Mouse (Mus musculus) heart, postnatal 0 days (tissue): ENCODE data around the gene Wwc1. TPM values are rescaled to one million over a fixed set of nuclear protein-coding genes. Genes with fewer than 3 reads are reported as not detected.

Source experiments
- ATAC-seq: fragments of 200-750 bp; cut with Nextera tagmentation; 2 replicates; pipeline ENCODE4 v1.8.0; 2017; ENCODE audit warnings: low read depth, moderate number of reproducible peaks, moderate library complexity; ENCODE audit not compliant: insufficient read depth
- DNase-seq: peaks from one replicate; pipeline ENCODE4 v3.0.0-alpha.2; 2016; ENCODE audit warnings: low spot score
- H3K27ac ChIP-seq: fragments of 300-500 bp; sonication (generic); 2 replicates; pipeline ENCODE4 v1.5.1; 2014; ENCODE audit warnings: low read depth, mild to moderate bottlenecking
- H3K27me3 ChIP-seq: fragments of 300-500 bp; sonication (generic); 2 replicates; pipeline ENCODE4 v1.6.1; 2014; ENCODE audit warnings: low read length, mixed read lengths; ENCODE audit not compliant: control insufficient read depth, insufficient read depth
- H3K36me3 ChIP-seq: fragments of 300-500 bp; sonication (generic); replicated peaks from 2 replicates; pipeline ENCODE4 v1.6.1; 2014; ENCODE audit warnings: low read length, mixed read lengths; ENCODE audit not compliant: control insufficient read depth, insufficient read depth
- H3K4me1 ChIP-seq: fragments of 300-500 bp; sonication (generic); 2 replicates; pipeline ENCODE4 v1.6.1; 2014; ENCODE audit warnings: antibody characterized with exemption; ENCODE audit not compliant: control insufficient read depth, insufficient read depth
- H3K4me2 ChIP-seq: fragments of 300-500 bp; sonication (generic); 2 replicates; pipeline ENCODE4 v1.6.1; 2014; ENCODE audit warnings: low read depth, mild to moderate bottlenecking, low read length, moderate library complexity
- H3K4me3 ChIP-seq: fragments of 300-500 bp; sonication (generic); 2 replicates; pipeline ENCODE4 v1.5.1; 2014; ENCODE audit warnings: low read depth, low read length
- H3K9ac ChIP-seq: fragments of 300-500 bp; sonication (generic); replicated peaks from 2 replicates; pipeline ENCODE4 v1.6.1; 2014; ENCODE audit warnings: low read depth, low read length, mixed read lengths
- H3K9me3 ChIP-seq: fragments of 300-500 bp; sonication (generic); replicated peaks from 2 replicates; pipeline ENCODE4 v1.6.1; 2016; ENCODE audit warnings: low read length; ENCODE audit not compliant: control insufficient read depth
- CTCF ChIP-seq: IDR thresholded peaks from 2 replicates; pipeline ENCODE4 v1.5.1; 2016; ENCODE audit warnings: antibody characterized with exemption, control low read depth, low read depth
- EP300 ChIP-seq: IDR thresholded peaks from 2 replicates; pipeline ENCODE4 v1.6.1; 2016; ENCODE audit warnings: antibody characterized with exemption, low read depth
- WGBS: fragments of 180-500 bp; shearing (Covaris S2); extraction: QIAGEN DNeasy Blood & Tissue Kit; methylation state at CpG from one replicate; pipeline ENCODE4 v1.1.7; 2014; 5-methylcytosine and 5-hydroxymethylcytosine counted together
- polyA plus RNA-seq: library from polyadenylated mRNA; unstranded; fragments of >200 nt; fragmentation: Nextera tagmentation; extraction: Ambion mirVana; gene quantifications from 2 replicates; pipeline ENCODE4 v1.2.1, GENCODE M21; 2015
- total RNA-seq: library from RNA; depleted of rRNA; stranded (reverse); fragments of >200 nt; gene quantifications from 2 replicates; pipeline ENCODE4 v1.2.3, GENCODE M21; 2014; ENCODE audit warnings: low replicate concordance

Gene Wwc1
- total and polyA plus RNA-seq, 2 experiments from 2014 or later, result 0.31 to 1.6 TPM

DNA sequence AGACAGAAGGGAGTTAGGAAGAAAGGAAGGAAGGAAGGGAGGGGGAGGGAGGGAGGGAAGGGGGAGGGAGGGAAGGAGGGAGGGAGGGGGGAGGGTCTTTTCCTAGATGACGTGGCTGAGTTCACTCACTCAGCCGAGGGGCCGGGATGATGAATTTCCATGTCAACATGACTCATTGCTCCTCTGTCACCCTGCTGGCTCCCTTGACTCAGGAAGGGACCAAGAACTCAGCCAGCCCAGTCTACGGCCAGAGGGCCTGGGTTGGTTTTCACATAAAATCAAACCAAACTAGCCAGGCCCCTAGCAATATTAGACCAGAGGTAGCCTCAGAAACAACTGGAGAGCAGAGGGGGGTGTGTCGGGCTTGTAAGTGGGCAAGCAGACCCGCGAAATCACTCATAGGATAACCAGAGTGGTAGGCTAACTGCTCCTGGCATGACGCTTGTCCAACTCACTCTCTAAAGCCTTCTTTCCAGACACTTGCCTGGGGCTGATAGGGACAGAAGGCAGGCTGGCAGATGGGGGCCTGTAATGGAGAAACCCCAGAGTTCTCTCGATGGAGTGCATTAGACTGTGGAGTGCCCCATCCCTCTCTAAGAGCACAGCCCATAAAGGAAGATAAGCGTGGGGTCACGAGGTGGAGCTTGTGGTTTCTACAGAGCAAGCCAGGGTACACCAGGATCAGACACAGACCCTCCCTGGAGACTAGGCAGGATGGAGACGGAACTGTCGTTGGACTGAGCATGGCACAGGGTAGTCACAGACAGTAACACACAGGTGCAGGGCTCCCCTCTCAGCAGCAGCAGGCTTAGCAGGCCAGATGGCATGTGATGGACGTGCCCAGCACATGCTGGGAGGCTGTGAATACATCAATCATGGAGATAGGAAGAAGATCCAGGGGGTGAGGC, 102.4 kb downstream of the Wwc1 start:
- Histone ChIP-seq H3K4me1 (peaks cover 9% of the 10 kb centered on the region; the same call in 1 of the 2 replicates), H3K27me3 (0 out of 2 replicates have a peak, but pooled peaks cover 5% of the 10 kb centered on the region), H3K4me3 (no peak overlapping the region), H3K9me3 (no peaks in the 10 kb centered on the region), H3K9ac (no peak overlapping the region), H3K27ac (no peak overlapping the region), H3K36me3 (no peaks in the 10 kb centered on the region), H3K4me2 (no peak overlapping the region)
- 36% methylated on average over 14 of the region's 14 CpGs for WGBS
- ATAC-seq (no peak; the same call in 1 of the 2 replicates), DNase-seq (no peak)
- TF ChIP-seq CTCF (no peak), EP300 (no peak)

DNA sequence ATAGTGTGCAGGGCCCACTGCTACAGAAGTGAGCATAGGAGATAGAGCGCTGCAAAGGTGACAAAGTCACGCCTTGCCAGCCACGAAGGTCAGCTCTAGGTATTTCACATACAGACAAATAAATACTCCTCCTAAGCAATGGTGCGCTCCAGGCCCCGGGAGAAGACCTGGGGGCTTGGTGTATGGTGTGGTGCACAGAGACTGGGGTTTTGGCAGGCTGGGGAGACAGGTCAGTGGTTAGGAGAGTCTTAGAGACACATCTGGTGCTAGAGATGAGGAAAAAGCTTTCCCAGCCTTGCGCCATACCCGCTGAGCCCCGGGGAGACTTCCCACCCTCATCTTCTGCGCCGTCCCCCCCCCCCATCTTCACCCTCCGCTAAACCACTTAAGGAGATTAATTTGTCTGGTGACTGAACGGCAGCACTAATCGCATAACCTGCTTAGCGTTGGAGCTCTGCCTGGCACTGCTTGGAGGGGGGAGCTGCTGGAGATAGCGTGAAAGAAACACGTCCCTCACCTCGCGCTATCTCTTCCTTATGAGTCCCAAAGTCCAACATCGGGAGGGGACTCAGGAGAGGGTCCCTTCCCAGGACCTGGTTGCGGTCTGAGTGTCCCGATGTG, 106.6 kb downstream of the Wwc1 start:
- H3K9me3 ChIP-seq, result no peaks in the 10 kb centered on the region
- WGBS, result 24% methylated on average over 19 of the region's 21 CpGs
- peak overlapping the region; percentile 48 for H3K4me2 ChIP-seq
- no peak overlapping the region for H3K9ac ChIP-seq
- no peak overlapping the region for H3K27ac ChIP-seq
- DNase-seq (no peak), ATAC-seq (no peak)
- peak overlapping the region; percentile 11; the same call in 1 of the 2 replicates for H3K4me3 ChIP-seq
- TF ChIP-seq EP300 (no peak), CTCF (no peak)
- H3K36me3 ChIP-seq, result no peaks in the 10 kb centered on the region
- H3K27me3 ChIP-seq, result 0 out of 2 replicates have a peak, but pooled peaks cover 5% of the 10 kb centered on the region
- peaks cover 9% of the 10 kb centered on the region; the same call in 1 of the 2 replicates for H3K4me1 ChIP-seq

DNA sequence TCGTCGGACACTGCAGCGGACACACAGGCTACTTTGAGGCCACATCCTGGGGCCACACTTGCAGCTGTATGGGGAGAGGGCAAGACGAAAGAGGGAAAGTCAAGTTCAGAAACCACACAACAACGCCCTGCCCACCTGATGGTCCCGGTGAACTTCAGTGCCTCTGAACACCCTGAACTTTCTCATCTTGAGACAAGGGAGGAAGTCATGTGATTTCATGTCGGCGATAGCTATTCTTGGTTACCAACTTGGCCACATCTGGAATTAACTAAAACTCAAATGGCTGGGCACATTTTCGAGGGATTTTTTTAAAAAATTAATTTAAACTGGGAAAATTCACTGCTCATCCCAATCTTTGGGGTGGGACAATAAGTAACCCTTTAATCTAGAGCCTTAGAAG, 109.4 kb downstream of the Wwc1 start:
- Histone ChIP-seq H3K9me3 (no peaks in the 10 kb centered on the region), H3K27ac (no peak overlapping the region), H3K27me3 (0 out of 2 replicates have a peak, but pooled peaks cover 5% of the 10 kb centered on the region), H3K4me1 (0 out of 2 replicates have a peak, but pooled peaks cover 4% of the 10 kb centered on the region), H3K9ac (no peak overlapping the region), H3K36me3 (no peaks in the 10 kb centered on the region), H3K4me2 (no peak overlapping the region), H3K4me3 (no peak overlapping the region)
- TF ChIP-seq EP300, result no peak
- TF ChIP-seq CTCF, result no peak
- ATAC-seq (no peak), DNase-seq (no peak)
- 79% methylated on average over 9 of the region's 9 CpGs for WGBS

DNA sequence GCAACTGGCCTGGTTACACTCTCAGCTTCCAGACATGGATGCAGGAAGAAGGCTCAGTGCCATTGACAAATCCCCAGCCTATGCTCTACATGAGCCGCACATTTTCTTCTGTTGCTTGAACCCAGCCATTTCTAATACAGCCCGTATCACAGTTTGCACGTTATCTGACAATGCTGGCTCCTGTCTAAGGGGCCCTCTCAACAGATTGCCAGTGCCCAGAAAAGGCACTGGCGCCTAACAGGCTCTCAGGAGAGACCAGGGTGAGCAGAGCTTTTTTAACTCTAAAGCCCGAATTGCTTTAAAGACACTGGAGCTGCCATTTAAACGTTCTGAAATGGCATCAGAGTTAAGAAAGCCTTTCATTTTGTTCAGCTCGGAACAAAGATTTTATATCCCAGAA, 114.2 kb downstream of the Wwc1 start:
- no peak overlapping the region for H3K4me2 ChIP-seq
- no peak for ATAC-seq
- no peak for DNase-seq
- H3K9me3 ChIP-seq, result no peaks in the 10 kb centered on the region
- no peak overlapping the region for H3K27ac ChIP-seq
- H3K9ac ChIP-seq, result no peak overlapping the region
- H3K27me3 ChIP-seq, result no peaks in the 10 kb centered on the region
- 28% methylated on average over 7 of the region's 7 CpGs for WGBS
- TF ChIP-seq CTCF, result no peak
- TF ChIP-seq EP300, result no peak
- no peaks in the 10 kb centered on the region for H3K36me3 ChIP-seq
- no peak overlapping the region for H3K4me3 ChIP-seq
- no peaks in the 10 kb centered on the region for H3K4me1 ChIP-seq

DNA sequence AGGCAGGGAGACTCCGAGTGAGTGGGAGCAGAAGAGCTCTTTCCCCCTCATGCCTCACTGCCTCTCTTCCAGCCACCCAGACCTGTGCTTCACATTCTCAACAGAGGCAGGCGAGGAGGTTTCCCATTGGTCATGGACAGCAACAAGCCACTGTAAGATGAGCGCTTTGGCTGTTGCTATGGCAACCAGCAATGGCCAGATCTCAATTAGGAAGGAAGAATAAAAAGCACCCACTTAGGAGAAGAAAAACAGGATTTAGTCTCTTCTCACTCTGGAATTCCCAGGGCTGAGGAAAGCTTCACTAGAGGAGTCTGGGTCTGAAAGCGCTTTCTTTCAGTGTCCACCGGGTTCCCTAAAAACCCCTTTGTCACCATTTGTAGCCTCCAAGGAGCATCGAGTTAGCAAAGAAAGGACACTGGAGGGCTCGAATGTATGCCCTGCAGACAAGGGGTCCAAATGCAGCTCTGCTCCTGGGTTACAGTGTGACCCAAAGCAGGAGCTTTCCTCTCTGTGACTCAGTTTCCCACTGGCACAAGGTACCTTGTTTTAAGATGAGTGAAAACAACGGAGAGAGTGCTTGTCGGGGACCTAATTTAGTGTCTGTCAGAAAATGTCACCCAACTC, 115.2 kb downstream of the Wwc1 start:
- ATAC-seq (no peak), DNase-seq (no peak)
- WGBS, result 54% methylated on average over 9 of the region's 9 CpGs
- TF ChIP-seq EP300 (no peak), CTCF (no peak)
- H3K9ac ChIP-seq, result no peak overlapping the region
- H3K4me2 ChIP-seq, result no peak overlapping the region
- no peak overlapping the region for H3K27ac ChIP-seq
- no peak overlapping the region for H3K4me3 ChIP-seq
- H3K36me3 ChIP-seq, result no peaks in the 10 kb centered on the region
- no peaks in the 10 kb centered on the region for H3K27me3 ChIP-seq
- no peaks in the 10 kb centered on the region for H3K9me3 ChIP-seq
- H3K4me1 ChIP-seq, result no peaks in the 10 kb centered on the region
